Mouse (Mus musculus): Measurements from ENCODE around the gene Pla2g1b.
A peak's percentile ranks its signal among the peaks of the same experiment; 100 is the strongest.

Pla2g1b gene

DNA sequence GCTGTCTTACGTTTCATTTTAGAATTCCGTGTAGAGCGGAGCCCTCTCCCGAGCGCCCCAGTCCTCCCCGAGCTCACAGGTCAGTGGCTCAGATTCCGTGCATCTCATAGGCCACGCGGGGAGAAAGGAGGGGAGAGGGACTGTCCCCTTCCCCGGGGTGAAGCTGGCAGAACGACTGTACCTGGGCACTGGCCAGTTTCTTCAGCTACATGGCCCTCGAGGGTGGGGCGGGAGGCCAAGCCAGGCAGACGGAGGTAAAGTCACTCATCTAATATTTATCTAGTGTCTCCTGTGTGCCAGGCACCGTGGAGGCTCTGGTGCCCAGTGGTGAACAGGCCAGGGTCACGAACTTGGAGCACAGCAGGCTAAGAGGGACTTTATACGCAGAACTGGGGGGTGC lies 19.0 kb upstream of the Pla2g1b start:
- DNase-seq = no peak

DNA sequence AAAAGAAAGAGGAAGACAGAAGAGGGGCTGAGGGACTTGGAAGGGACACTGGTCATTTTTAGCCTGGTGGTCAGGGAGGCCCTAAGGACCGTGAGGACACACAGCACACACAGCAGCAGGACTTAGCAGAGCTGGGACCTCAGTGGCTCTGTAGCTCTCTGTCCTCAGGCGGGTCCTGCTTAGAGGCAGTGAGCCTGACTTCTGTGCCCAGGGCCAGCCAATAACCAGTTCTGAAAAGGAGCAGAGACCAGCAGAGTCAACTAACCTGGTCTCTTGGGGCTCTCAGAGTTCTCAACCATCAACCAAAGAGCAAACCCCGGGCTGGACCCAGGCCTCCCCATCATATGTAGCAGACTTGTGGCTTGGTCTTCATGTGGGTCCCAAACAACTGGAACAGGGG lies 16.8 kb upstream of the Pla2g1b start:
- DNase-seq = no peak

DNA sequence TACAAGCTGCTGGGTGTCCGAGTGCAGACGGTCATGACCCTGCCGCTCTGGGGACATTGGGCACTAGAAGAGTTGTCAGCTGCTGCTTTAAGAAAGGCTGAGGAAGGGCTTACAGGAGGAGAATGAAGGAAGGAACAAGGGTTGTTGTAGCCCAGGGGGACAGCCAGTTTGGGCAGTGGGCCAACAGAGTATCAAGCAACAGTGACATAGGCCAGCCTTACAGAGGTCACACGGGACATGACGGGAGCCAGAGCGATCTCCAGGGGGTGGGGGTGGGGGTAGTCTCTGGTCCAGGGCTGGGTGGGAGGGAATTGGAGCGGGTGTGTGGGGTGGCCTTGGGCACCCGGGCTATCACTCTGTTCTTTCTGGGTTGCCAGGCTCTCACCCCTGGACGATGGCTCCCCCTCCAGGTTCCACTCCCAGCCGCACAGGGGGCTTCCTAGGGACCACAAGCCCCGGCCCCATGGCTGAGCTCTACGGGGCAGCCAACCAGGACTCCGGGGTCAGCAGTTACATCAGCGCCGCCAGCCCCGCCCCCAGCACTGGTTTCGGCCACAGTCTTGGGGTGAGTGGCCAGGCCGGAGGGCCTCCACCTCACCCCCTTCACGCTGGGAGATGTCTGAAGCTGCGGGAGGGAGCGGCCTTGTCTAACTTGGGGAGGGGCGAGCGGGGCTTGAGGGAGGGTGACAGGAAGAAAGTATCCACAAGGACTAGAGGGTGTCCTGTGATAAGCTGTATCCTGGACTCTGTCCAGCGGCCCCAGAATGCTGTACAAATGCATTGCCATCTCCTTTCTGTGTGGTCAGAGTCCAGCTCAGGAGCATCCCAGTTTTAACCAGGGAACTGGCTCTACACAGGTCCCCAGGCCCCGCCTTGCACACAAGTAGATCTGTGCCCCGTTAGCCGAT lies 15.4 kb upstream of the Pla2g1b start:
- no peak for DNase-seq

DNA sequence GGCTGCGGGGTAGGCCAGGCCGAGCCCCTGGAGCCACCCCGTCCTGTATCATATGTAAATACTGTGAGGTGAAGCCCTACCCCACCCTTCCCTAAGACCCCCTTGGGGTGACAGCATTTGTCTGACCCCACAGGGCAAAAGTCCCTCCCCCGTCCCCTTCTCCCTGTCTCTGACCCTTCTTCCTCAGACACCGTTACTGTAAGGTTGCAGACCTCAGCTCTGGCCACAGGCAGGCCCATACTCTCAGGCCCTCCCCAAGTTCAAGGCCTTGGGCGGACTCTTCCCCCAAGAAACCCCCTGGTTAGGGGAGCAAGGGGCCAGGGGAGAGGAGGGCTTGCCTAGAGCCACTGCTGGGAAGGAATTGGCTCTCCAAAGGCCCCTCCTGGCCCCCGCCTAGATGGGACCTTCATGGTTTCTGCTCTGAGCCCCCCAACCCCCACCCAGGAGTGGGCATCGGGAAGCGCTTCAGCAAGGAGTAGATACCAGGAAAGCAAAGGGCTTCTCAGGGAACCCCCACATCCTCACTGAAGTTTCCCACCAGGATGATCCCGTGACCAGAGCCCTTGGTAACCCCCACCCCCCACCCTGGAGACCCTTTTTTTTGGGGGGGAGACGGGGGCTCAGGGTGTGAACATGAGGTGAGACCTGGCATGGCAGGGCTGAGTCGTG lies 11.5 kb upstream of the Pla2g1b start:
- no peak for DNase-seq

DNA sequence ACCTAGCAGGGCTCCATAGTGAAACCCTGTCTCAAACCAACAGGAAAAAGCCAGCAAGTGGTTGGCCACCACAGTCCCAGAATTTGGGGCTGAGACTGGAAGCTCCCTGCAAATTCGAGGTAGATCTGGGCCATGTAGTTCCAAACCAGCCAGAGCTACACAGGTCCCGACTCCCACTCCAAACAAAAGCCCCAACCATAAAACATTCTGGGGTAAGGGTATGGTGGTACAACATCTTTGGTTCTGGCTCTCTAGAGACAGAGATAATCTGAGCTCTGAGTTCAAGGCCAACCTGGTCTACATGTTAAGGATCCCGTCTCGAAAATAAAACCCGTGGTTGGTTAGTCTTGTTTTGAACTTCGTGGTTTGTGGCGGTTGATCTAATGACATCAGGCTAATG lies 10.2 kb upstream of the Pla2g1b start:
- DNase-seq = no peak

DNA sequence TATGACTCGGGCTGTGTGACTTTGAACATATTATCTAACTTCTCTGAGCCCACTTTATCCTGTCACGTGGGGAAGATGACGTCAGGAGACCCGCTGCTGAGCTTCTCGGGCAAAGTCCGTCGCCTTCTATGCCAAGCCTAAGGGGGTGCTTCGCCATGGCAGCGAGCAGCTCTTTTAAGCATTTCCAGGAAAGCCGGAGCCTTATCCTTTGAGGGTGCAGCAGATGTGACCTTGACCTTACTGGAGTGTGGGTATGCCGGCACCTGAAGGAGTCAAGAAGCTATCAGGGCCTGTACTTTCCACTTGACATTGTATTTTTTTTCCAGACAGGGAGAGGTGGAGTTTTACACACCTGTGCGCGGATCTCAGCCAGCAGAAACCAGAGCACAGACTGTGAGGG lies 7.1 kb upstream of the Pla2g1b start:
- no peak for DNase-seq

DNA sequence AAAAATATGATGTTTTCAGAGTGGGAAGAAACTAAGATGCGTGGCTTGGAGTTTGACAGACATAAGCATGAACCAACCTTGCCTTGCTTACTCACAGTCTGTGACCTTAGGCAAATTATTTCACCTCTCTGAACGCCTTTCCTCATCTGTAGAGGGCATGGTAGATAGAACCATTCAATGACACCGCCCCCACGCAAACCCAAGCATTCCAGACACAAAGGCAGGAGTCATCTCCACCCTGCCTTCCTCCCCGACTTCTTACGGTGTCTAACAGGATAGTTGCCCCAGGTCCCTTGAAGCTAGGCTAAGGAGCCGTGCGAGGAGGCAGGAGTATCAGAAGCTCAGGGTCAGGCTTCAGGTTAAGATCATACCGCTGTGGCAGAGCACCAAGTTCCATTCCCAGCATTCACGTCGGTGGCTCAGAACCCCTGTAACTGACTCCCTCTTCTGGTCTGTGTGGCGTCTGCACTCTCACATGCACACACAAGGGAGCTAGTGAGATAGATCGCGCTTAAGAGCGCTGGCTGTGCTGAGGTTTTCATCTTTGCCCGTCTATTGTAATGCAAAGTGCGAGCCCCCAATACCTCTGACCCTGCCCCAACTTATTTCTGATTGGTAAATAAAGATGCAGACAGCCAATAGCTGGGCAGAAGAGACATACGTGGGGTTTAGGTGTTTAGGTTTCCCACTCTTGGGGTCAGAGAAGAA lies 1.5 kb upstream of the Pla2g1b start:
- no peak for DNase-seq

DNA sequence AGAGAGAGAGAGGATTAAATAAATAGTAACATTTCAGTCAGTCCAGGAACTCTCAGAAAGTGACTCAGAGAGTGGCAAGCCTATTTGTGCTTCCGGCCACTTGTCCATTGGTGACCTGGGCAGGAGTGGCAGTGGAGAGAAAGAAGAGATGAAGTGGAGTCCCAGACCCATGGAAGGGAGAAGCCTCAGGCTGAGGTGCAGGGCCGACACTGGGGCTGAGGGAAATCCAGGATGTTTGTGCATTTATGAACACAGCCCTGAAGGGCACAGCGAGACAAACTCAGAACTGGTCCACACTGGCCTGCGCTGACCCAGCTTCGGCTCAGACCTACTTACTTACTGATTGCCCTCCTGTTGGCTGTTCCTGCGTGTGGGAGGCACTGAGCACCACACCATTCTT lies 3.7 kb downstream of the Pla2g1b start:
- DNase-seq = no peak

DNA sequence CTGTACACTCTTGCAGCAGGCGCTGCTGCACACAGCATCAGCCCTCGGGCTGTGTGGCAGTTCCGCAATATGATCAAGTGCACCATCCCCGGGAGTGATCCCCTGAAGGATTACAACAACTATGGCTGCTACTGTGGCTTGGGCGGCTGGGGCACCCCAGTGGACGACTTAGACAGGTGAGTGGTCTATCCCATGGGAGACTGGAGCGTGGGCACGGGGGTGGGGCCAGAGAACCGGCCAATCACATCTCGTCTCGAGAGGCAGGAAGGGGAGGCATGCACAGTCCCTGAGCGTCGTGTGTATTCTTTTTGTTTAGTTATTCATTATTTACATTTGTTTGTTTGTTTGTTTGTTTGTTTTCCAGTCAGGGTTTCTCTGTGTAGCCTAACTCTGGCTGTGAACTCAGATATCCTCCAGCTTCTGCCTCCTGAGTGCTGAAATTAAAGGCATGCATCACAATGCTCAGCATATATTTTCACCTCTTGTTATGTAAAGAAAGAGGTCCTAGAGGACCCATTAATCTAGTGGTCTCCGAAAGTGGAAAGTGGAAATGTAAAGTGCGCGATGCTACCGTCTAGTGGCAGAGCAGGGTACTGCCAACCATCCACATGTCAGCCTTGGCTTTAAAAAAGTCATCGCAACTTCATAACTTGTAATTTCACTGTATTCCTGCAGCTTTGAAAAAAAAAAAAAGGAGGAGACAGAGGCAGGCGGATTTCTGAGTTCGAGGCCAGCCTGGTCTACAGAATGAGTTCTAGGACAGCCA lies 4.9 kb downstream of the Pla2g1b start:
- peak; percentile 76 for DNase-seq

DNA sequence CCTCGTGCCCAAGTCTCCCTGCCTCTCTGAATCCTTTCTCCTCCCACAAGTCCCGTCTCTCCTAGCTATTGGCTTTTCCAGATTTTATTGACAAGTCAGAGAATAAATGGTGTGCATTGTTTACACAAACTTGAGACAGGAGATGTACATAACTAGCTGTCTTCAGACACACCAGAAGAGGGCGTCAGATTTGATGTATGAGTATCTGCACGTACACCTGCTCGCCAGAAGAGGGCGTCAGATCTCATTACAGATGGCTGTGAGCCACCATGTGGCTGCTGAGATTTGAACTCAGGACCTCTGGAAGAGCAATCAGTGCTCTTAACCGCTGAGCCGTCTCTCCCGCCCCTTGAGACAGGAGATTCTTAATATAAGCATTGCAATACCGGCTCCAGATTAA lies 7.1 kb downstream of the Pla2g1b start:
- DNase-seq = no peak

DNA sequence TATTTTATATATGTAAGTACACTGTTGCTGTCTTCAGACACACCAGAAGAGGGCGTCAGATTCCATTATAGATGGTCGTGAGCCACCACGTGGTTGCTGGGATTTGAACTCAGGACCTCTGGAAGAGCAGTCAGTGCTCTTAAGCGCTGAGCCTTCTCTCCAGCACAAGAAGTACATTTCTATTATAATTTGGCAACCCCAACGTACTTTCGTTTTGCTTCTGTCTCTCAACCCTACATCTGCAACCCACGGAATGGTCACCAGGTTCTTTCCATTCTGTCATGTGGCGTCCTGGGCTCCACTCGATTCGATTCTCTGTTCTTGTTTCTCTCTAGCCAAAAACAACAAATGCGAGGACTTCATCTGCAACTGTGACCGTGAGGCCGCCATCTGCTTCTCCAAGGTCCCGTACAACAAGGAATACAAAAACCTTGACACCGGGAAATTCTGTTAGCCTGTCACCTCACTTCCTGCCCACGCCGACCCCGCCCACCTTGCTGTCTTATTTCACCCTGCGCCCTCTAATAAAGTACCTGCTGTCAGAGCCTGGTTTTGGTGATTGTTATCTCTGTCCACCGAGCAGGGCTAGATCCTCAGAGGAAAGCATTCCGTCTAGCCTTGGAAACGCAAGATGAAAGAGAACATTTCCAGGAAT lies 8.2 kb downstream of the Pla2g1b start:
- no peak for DNase-seq

DNA sequence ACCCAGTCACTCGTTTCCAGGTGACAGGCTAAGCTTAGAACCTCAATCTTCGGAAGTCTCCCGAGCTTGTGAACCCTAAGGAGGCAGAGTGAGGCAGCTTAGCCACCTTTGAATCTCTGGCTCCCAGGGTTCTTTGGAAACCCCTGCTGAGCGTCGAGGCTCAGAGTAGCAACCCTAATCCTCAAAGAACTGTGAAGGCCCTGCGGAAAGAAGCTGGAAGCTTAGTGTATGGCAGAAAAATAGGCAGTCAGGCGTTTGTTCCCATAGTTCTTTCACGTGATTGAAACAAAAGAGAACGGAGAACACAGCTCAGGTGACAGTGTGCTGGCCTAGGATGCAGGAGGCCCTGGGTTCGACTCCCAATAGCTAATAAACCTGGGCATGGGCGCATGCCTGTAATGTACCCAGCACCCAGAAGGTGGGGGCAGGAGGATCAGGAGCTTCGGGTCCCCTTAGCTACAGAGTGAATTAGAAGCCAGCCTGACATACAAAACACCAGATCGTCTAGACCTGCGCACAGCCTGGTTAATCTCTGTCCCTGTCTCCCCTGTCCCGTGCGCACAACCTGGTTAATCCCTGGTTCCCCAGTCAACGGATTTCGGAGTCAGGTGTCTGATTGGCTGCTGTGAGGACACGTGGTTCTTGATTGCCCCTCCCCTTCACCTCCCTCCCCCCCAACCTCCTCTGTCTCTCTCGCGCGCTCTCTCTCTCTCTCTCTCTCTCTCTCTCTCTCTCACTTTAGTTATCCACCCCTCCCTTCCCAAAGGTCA lies 9.5 kb downstream of the Pla2g1b start:
- DNase-seq = peak; percentile 84

DNA sequence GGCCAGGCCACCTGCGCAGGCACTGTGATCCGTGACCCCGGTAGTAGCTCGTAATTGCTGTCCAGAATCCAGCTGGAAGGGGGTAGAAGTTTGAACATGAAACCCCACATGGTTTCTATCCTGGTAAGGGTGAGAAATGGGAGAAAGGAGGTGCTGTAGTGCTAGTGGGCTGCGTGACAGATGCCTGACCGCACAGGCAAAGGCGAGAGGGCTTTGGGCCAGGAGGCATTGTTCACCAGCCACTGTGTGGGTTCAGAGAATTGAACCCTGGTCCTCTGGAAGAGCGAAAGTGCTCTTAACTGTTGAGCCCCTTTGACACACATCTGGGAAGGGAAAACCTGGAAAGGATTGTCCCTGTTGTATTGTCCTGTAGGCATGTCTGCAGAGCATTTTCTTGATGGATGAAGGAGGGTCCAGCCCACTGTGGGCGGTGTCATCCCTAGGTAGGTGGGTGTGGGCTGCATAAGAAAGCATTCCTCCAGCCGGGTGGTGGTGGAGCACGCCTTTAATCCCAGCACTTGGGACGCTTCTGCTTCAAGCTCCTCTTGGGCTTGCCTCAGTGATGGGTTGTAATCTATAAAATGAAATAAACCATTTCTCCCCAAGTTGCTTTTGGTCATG lies 10.2 kb downstream of the Pla2g1b start:
- DNase-seq = no peak

DNA sequence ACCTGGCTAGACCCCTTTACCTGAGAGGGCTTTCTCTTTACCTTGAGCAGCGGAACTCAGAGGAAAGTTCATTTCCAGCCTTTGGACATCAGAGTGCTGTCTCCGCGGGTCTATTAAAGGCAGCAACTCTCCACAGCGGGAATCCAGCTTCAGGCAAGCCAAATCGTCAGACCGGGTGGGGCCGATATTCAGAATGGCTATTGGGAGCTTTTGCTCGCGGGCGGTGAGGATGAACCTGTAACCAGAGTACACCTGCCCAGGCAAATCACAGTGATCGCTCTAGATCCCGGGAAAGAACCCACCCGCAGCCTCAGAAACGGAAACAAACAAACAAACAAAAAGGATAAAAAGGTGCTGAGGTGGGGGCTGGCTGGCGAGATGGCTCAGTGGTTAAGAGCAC lies 13.5 kb downstream of the Pla2g1b start:
- no peak for DNase-seq

DNA sequence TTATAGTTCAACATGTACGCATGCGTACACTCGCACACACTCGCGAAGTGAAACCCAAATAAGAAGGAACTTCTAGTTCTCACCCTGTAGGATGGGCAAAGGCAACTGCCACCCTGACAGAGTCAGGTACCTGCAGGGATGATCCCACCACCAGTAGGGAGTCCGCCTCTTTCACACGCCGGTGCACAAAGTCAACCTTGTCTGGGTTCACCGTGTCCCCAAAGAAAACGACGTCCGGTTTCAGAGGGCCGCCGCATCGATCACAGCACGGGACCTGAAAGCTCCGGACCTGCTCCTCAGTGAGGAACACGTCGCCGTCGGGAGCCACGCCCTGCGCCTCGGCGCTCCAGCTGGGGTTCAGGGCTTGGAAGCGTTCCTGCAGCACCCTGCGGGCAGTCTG lies 14.0 kb downstream of the Pla2g1b start:
- DNase-seq = no peak

DNA sequence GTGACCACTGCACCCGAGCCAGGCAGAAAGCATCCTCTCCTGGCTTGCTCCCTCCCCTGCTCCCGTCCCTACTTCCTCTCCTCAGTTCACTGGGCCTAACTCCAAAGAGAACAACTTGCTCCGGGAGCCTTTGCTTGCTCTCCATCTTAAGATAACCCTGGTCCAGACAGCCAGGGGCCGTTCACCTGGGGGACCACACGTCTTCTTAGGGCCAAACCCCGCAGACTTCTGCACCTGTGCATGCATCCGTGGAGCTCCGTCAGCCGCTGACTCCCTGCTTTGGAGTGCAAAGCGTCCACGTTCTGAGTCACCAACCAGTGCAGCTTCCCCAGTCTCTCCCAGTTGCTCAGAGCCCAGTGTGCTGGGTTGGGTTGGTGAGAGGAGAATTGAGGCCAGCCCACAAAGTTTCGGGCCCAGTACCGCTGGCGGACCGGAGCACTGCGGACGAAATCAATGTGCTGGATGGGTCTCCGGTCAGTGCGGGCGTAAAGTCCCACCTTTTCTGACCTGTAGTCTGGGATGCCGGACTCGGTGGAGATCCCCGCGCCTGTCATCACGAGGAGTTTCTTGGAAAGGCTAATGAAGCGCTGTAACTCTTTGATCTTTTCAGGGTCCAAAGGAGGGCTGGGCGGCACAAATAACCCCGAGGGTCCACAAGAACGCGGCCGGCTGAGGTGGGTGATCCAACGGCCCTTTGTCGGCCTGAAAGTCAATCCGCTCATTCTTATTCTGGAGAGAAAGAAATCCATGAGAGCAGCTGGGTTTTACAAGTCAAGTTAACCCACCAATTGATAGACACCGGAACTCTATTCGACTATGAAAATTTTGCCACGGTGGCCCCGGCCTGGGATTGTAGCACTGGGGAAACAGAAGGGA lies 16.6 kb downstream of the Pla2g1b start:
- DNase-seq = no peak

DNA sequence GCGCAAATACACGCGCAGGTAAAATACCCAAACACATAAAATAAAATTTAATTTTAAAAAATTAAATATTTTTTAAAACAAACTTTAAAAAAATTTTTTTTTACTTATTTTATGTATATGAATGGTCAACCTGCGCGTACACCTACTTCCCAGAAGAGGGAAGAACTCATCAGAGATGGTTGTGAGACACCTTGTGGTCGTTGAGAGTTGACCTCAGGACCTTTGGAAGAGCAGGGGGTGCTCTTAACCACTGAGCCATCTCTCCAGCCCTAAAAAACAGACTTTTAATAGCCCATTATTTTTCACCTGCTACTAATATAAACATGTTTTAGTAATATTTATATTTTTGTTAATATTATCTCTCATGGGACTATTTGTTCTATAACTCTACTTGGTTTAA lies 17.3 kb downstream of the Pla2g1b start:
- no peak for DNase-seq

DNA sequence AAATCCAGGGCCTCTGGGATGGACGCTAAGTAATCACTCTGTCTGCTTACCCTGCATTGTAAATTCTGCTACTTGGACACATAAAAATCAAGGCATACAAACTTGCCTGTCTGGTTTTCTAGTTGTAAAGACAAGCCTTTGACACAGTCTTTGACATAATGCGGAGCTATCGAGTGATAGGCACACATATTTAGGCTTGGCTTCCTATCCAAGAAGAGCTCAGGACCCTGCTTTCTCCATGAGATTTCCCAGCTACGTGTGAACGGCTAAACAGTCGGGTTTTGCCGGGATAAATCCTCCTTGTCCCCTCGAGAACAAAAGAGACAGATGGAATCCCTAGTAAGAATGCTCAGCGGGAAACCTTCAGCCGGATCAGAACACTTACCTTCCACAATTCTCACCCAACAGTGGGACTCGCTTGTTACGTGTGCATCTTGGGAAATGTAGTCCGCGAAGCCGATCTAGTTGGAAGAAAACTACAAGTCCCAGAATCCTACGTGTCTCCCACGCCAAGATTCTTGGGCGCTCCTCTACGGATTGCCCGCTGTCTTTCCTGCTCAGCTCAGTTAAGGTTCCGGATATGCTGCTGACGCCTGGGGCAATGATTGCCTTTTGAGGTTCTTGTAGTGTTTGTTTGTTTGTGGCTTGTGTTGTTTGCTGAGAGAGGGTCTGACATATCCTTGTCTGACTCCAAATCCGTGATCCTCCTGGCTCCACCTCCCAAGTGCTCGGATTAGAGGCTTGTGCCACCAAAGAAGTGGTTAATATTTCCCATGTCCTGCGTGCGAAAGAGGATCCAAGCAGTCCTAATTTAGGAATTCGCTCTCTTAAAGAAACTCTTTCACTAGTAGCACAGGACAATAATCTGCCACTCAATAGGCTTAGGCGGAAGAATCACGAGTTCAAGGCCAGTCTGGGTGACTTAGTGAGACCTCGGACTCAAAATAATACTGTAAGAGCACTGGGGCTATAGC lies 18.2 kb downstream of the Pla2g1b start, which contains the start of gene Sirt4:
Sirt4 (minus strand) TSS at position 779 of the 974 bp plus-strand sequence.
- peak; percentile 97 for DNase-seq

DNA sequence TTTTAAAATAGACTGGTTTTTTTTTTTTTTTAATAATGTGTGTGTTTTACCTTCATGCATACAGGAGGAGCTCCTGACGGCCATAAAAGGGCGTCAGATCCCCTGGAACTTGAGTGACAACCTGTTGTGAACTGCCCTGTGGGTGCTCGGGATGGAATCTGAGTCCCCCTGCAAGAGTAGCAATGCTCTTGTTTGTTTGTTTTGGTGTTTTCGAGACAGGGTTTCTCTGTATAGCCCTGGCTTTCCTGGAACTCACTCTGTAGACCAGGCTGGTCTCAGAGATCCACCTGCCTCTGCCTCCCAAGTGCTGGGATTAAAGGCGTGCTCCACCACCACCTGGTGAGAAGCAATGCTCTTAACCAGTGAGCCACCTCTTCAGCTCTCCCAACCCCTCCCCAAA lies 18.9 kb downstream of the Pla2g1b start:
- no peak for DNase-seq
